Mouse (Mus musculus) CD8-positive naive resting alpha-beta T cell, adult 2 months (primary cell): Measurements from ENCODE around the gene Slc11a2.
"Not testable (repeated sequence)": the region's sequence is repeated elsewhere in the genome, so short reads cannot be mapped to it uniquely, and the experiment has no call there.

Source experiments
- DNase-seq, 2 experiments: peaks; one replicate each; pipeline ENCODE4 v3.0.0; 2022; ENCODE audit warnings: low read depth in 2 of 2, low spot score in 2 of 2

Gene Slc11a2

GRCm38 (mm10) chr15:100353399-100353798 is 71.5 kb downstream of the Slc11a2 start:
- DNase-seq: not testable (repeated sequence)

- no peak for DNase-seq
Measured at GRCm38 (mm10) chr15:100352711-100353250, 72.1 kb downstream of the Slc11a2 start, which contains the start of the genes Methig1 and Mettl7a2. TSS of gene Methig1 (plus strand) at chr15:100353149. TSS of gene Mettl7a2 (plus strand) at chr15:100353200.

GRCm38 (mm10) chr15:100351501-100352060 is 73.3 kb downstream of the Slc11a2 start:
- no peak for DNase-seq

GRCm38 (mm10) chr15:100349496-100349895 is 75.4 kb downstream of the Slc11a2 start:
- no peak for DNase-seq

GRCm38 (mm10) chr15:100346761-100347160 is 78.1 kb downstream of the Slc11a2 start:
- no peak for DNase-seq

GRCm38 (mm10) chr15:100345484-100345883 is 79.4 kb downstream of the Slc11a2 start:
- no peak for DNase-seq

- not testable (repeated sequence) for DNase-seq
Measured at GRCm38 (mm10) chr15:100341314-100341980, 83.4 kb downstream of the Slc11a2 start.
